Mouse (Mus musculus) neural tube, embryonic 15.5 days (tissue): ENCODE results near the gene Larp1b. TPM values are rescaled to one million over a fixed set of nuclear protein-coding genes. Genes with fewer than 3 reads are reported as not detected.
A peak's percentile ranks its signal among the peaks of the same experiment; 100 is the strongest.

Experiments used
- ATAC-seq: fragments of 200-750 bp; cut with Nextera tagmentation; 2 replicates; pipeline ENCODE4 v1.8.0; 2017; ENCODE audit warnings: mild to moderate bottlenecking, moderate TSS enrichment, moderate library complexity; ENCODE audit not compliant: low FRiP score
- H3K27ac ChIP-seq: fragments of 300-500 bp; sonication (generic); replicated peaks from 2 replicates; pipeline ENCODE4 v1.5.1; 2015; ENCODE audit warnings: mild to moderate bottlenecking, inconsistent platforms
- H3K27me3 ChIP-seq: fragments of 300-500 bp; sonication (generic); replicated peaks from 2 replicates; pipeline ENCODE4 v1.6.1; 2015; ENCODE audit warnings: inconsistent platforms
- H3K36me3 ChIP-seq: fragments of 300-500 bp; sonication (generic); 2 replicates; pipeline ENCODE4 v1.6.1; 2015; ENCODE audit warnings: inconsistent platforms
- H3K4me1 ChIP-seq: fragments of 300-500 bp; sonication (generic); 2 replicates; pipeline ENCODE4 v1.6.1; 2015; ENCODE audit warnings: inconsistent platforms
- H3K4me2 ChIP-seq: fragments of 300-500 bp; sonication (generic); 2 replicates; pipeline ENCODE4 v1.6.1; 2015; ENCODE audit warnings: inconsistent platforms, mild to moderate bottlenecking, moderate library complexity
- H3K4me3 ChIP-seq: fragments of 300-500 bp; sonication (generic); replicated peaks from 2 replicates; pipeline ENCODE4 v1.5.1; 2015; ENCODE audit warnings: mild to moderate bottlenecking, inconsistent platforms
- H3K9ac ChIP-seq: fragments of 300-500 bp; sonication (generic); replicated peaks from 2 replicates; pipeline ENCODE4 v1.6.1; 2015; ENCODE audit warnings: mild to moderate bottlenecking, inconsistent platforms
- H3K9me3 ChIP-seq: fragments of 300-500 bp; sonication (generic); replicated peaks from 2 replicates; pipeline ENCODE4 v1.6.1; 2016; ENCODE audit warnings: inconsistent platforms
- WGBS: fragments of 180-500 bp; shearing (Covaris S2); methylation state at CpG from one replicate; pipeline ENCODE4 v1.1.7; 2015; ENCODE audit warnings: mixed read lengths; 5-methylcytosine and 5-hydroxymethylcytosine counted together
- polyA plus RNA-seq: library from polyadenylated mRNA; unstranded; fragments of >200 nt; fragmentation: Nextera tagmentation; extraction: Ambion mirVana; gene quantifications from 2 replicates; pipeline ENCODE4 v1.2.1, GENCODE M21; 2015

Gene Larp1b
- polyA plus RNA-seq, 1 experiment from 2014 or later: 5.7 TPM

DNA sequence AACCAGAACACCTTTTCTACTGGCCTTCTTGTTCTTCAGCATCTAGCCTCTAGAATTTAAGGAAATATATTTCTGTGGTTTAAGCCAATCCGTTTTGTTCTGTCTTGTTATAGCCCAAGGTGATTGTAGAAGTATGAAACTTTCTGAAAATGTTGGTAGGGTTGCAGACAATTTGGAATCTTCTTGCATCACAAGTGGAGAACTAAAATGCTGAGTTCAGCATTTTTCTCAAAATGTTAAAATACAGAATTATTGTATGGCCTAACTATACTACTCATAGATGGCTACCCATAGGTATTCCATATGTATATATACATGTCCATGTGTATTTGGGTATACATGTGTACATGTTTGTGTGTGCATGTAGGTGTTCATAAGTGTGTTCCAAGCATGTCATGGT, 81.1 kb downstream of the Larp1b start:
- Histone ChIP-seq H3K4me3 (no peak overlapping the region), H3K27ac (no peak overlapping the region), H3K36me3 (no peaks in the 10 kb centered on the region), H3K9ac (no peak overlapping the region), H3K4me2 (no peak overlapping the region), H3K9me3 (no peaks in the 10 kb centered on the region), H3K27me3 (no peaks in the 10 kb centered on the region), H3K4me1 (no peaks in the 10 kb centered on the region)
- 92% methylated on average over 1 of the region's 1 CpGs for WGBS
- ATAC-seq: no peak

DNA sequence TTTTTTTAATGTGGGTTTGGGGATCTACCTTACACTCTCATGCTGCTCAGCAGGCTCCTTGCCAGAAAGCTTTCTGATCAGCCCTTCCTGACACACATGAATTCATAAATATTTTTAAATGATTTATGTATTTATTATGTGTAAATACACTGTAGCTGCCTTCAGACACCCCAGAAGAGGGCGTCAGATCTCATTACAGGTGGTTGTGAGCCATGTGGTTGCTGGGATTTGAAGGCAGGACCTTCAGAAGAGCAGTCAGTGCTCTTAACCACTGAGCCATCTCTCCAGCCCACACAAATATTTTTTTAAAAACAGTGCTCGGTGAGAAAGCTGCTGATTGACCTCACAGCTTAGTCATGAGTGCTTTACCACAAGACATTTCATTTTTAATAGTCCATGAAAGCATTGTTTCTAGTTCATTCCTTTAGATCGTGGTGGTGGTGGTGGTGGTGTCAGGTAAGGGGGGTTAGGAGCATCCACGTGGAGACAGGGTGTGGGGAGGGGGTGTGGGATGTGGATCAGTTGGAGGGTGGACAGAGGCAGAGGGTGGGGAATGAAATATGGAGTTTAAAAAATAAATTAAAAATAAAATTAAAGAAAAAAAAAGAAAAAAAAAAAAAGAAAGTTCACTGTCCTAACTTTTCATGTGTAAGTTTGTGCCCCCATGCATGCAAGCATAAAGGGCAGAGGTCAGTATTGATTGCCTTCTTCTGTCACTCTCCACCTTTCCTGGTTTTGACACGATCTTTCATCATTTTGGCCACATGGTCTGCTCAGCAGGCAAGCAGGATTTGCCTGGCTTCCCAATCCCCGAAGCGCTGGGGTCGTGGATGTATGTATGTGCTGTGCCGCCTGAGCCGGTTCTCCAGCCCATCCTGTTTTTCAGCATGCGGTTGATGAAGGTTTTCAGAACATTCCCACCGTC, 81.9 kb downstream of the Larp1b start:
- no peaks in the 10 kb centered on the region for H3K4me1 ChIP-seq
- WGBS: 84% methylated on average over 12 of the region's 12 CpGs
- H3K4me3 ChIP-seq: no peak overlapping the region

DNA sequence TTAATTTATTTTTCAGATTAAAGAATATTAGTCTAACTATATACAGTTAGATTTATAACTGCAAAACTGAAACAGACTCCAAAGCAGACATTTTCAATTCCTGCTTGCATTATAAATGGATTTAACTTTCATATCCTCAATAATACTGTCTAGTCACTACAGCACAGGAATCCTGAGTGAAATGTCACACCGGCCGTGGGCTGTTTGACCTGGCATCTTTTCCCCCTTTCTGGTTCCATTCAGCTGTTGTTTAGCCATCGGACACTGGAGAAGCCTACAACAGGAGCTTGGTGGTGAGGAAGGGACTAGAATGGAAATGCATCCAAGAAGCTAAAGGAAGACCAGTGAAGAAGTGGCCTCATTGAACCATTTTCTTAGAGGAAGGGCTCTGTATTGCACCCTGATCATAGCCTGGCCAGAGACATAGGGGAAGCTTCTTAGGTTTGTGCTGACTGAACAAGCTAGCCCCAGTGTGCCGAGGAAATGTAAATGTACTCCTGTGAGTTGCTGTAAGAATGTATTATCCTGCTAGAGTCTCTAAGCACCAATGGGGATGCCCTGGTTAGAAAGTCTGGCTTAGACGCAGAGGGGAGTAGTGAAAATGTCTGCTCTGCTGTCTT, 88.8 kb downstream of the Larp1b start:
- Histone ChIP-seq H3K27ac (no peak overlapping the region), H3K4me2 (no peak overlapping the region), H3K4me1 (no peaks in the 10 kb centered on the region), H3K9ac (no peak overlapping the region), H3K36me3 (no peaks in the 10 kb centered on the region), H3K4me3 (no peak overlapping the region), H3K27me3 (no peaks in the 10 kb centered on the region), H3K9me3 (no peaks in the 10 kb centered on the region)
- 62% methylated on average over 5 of the region's 5 CpGs for WGBS
- no peak for ATAC-seq

More for the DNA sequence above, 81.9 kb downstream of the Larp1b start:
- no peaks in the 10 kb centered on the region for H3K27me3 ChIP-seq
- no peak overlapping the region for H3K9ac ChIP-seq
- no peak overlapping the region for H3K27ac ChIP-seq
- H3K4me2 ChIP-seq: no peak overlapping the region
- no peak for ATAC-seq
- H3K9me3 ChIP-seq: no peaks in the 10 kb centered on the region
- no peaks in the 10 kb centered on the region for H3K36me3 ChIP-seq

DNA sequence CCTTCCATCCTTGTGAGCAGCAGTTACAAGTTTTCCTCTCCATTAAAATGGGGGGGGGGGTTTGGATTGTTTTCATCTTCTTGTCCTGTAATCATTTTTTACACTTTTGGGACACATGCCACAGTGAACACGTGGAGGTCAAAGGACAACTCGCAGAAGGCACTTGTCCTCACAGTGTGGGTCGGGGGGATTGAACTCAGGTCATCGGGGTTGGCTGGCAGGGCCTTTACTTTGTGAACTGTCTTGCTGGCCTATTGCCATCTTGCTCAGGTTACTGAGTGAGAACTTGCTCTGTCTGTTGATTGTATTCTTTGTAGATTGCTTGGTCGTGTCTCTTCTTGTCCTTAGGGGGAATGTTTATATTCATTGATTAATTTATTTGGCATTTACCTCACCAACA, 91.6 kb downstream of the Larp1b start:
- Histone ChIP-seq H3K9ac (no peak overlapping the region), H3K4me2 (no peak overlapping the region), H3K4me3 (no peak overlapping the region), H3K27ac (no peak overlapping the region), H3K9me3 (no peaks in the 10 kb centered on the region), H3K36me3 (no peaks in the 10 kb centered on the region), H3K27me3 (no peaks in the 10 kb centered on the region), H3K4me1 (no peaks in the 10 kb centered on the region)
- ATAC-seq: no peak
- 70% methylated on average over 5 of the region's 5 CpGs for WGBS

DNA sequence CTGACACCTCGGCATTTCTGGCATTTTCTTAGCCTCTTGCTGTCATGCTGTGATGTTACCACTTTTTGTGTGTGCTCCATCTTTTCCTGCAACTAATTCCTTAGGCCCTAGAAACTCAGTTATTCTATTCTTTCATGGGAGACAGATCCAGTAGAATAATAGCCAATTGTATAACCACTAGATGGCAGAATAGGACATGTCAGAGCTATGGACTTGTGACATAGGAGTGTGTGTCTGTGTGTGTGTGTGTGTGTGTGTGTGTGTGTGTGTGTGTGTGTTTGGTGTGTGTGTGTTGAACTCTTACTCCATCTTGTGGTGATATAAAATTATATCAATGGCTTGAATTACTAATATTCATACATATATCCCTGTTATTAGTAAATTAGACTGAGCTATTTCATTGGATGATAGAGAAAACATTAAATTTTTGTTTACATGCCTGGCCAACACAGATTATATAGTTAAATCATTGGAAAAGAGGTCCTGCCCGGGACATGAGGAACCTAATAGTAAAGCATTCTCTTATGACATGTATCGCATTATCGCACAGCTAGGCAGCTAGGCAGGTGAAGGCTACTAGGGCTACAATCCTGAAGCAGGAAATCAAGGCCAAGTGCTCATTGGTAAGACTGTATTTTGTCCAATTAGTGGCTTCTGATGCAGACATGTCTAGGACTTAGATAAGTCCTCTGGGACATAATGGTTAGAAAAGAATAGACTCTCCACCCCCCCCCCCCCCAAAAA, 92.7 kb downstream of the Larp1b start:
- Histone ChIP-seq H3K4me2 (no peak overlapping the region), H3K4me1 (no peaks in the 10 kb centered on the region), H3K4me3 (no peak overlapping the region), H3K27me3 (no peaks in the 10 kb centered on the region), H3K36me3 (no peaks in the 10 kb centered on the region), H3K9me3 (no peaks in the 10 kb centered on the region), H3K27ac (no peak overlapping the region), H3K9ac (no peak overlapping the region)
- 89% methylated on average over 4 of the region's 4 CpGs for WGBS
- ATAC-seq: peak; percentile 77; the same call in 1 of the 2 replicates

DNA sequence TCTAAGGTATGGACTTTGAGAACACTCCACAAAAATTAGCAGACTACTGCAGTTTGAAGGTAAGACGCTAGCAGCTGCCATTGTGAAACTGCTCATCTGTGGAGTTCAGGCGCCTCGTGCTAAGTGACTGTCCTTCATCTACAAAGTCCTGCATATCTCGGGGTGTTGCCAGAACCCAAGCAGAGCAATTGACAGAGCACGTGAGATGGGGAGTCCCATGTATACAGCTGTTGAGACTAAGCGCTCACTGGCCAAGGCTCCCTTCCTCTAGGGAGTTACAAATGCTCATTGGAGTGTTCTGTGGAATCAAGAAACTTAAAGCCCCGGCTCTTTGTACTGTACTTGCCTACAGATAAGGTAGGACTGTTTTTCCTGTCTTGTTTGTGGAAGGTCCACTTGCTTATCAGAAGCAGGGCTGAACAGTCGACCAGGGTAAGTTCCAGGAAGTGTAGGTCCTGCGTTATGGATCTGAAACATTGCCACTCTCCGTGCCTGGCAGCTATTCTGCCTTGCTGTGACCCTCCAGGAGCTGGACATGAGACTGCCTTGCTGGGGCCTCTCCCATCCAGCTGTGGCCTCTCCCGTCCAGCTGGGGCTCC, 94.2 kb downstream of the Larp1b start:
- Histone ChIP-seq H3K27me3 (no peaks in the 10 kb centered on the region), H3K9ac (no peak overlapping the region), H3K4me3 (no peak overlapping the region), H3K4me1 (no peaks in the 10 kb centered on the region), H3K4me2 (no peak overlapping the region), H3K9me3 (no peaks in the 10 kb centered on the region), H3K36me3 (no peaks in the 10 kb centered on the region), H3K27ac (no peak overlapping the region)
- 76% methylated on average over 11 of the region's 11 CpGs for WGBS
- no peak for ATAC-seq

DNA sequence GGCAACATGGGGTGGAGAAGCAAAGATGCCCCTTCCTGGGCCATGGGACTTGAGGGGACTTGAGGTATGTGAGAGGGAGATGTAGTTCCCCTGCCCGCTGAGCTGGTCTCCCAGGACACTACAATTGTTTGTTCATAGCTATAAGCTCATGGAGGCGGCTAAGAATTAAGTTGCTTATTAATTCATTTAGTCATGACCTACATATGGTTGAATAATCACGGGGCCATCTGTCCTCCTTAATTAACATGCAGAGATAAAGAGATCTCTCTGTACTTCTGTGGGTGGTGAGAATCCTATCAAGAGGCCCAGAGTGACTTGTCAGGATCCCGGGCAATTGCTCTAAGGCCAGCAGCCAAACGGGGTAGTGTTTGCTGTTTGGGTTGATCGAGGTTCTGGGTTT, 98.2 kb downstream of the Larp1b start:
- Histone ChIP-seq H3K27me3 (no peaks in the 10 kb centered on the region), H3K36me3 (no peaks in the 10 kb centered on the region), H3K9me3 (no peaks in the 10 kb centered on the region), H3K4me2 (no peak overlapping the region), H3K4me1 (no peaks in the 10 kb centered on the region), H3K27ac (no peak overlapping the region), H3K4me3 (no peak overlapping the region), H3K9ac (no peak overlapping the region)
- 87% methylated on average over 6 of the region's 6 CpGs for WGBS
- no peak for ATAC-seq

DNA sequence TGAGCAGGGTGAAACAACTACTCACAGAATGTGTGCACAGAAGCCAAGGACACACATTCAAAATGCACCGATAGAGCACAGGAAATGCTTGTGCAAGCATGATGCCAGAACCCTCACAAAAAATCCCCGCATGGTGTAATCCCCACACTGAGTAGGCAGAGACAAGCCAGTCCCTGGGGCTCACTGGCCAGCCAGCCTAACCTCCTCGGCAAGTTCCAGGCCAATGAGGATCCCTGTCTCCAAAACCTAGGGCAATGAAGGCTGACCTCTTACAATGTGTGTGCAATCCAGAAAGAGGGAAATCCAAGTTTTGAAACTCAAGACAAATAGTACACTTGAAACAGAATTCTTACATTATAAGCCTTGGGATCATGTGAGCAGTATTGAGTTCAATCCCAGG, 103.7 kb downstream of the Larp1b start:
- no peaks in the 10 kb centered on the region for H3K4me1 ChIP-seq
- no peaks in the 10 kb centered on the region for H3K9me3 ChIP-seq
- H3K27ac ChIP-seq: no peak overlapping the region
- H3K27me3 ChIP-seq: no peaks in the 10 kb centered on the region
- no peaks in the 10 kb centered on the region; the same call in 1 of the 2 replicates for H3K36me3 ChIP-seq
- H3K4me2 ChIP-seq: no peak overlapping the region
- no peak overlapping the region for H3K9ac ChIP-seq
- no peak for ATAC-seq
- 91% methylated on average over 3 of the region's 3 CpGs for WGBS
- no peak overlapping the region for H3K4me3 ChIP-seq

DNA sequence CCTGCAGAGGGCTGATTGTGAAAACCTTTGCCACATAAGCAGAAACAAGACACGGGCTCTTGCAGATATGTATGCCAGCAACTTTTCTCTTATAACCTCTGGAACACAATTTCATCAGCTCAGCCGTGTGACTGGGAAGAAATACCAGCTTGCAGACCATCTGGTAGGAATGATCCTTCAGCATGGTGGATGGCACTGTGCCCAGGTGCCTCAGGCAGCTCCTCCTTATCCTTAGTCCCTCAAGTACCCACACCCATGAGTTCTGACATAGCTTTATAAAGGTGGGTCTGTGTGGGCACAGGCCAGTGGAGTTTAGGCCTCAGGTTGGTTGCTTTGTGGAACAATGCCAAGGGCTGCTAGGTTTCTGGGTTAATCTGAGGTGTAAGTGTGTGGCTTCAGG, 108.8 kb downstream of the Larp1b start:
- no peak for ATAC-seq

DNA sequence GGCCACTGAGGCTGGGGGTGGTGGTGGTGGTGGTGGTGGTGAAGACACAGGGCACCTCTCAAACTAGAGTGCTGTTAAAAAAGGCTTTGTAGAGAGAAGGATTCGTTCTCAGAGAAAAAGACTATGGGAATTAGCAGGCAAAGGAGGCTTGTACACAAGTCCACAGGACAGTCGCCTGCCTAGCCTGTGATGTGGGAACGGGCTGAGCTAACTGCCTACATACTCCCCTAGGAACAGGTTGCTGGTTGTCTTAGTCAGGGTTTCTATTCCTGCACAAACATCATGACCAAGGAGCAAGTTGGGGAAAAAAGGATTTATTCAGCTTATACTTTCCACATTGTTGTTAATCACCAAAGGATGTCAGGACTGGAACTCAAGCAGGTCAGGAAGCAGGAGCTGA, 109.6 kb downstream of the Larp1b start:
- Histone ChIP-seq H3K9me3 (no peaks in the 10 kb centered on the region), H3K9ac (no peak overlapping the region), H3K27ac (no peak overlapping the region), H3K4me1 (no peaks in the 10 kb centered on the region), H3K36me3 (peaks cover 2% of the 10 kb centered on the region; the same call in 1 of the 2 replicates), H3K4me3 (no peak overlapping the region), H3K27me3 (no peaks in the 10 kb centered on the region), H3K4me2 (no peak overlapping the region)
- ATAC-seq: no peak
- 89% methylated on average over 3 of the region's 3 CpGs for WGBS

More for the DNA sequence above, 108.8 kb downstream of the Larp1b start:
- no peak overlapping the region for H3K4me3 ChIP-seq
- H3K9me3 ChIP-seq: no peaks in the 10 kb centered on the region
- H3K27me3 ChIP-seq: no peaks in the 10 kb centered on the region
- 63% methylated on average over 2 of the region's 2 CpGs for WGBS
- no peak overlapping the region for H3K9ac ChIP-seq
- no peaks in the 10 kb centered on the region; the same call in 1 of the 2 replicates for H3K36me3 ChIP-seq
- H3K4me1 ChIP-seq: no peaks in the 10 kb centered on the region
- no peak overlapping the region for H3K27ac ChIP-seq
- H3K4me2 ChIP-seq: no peak overlapping the region

DNA sequence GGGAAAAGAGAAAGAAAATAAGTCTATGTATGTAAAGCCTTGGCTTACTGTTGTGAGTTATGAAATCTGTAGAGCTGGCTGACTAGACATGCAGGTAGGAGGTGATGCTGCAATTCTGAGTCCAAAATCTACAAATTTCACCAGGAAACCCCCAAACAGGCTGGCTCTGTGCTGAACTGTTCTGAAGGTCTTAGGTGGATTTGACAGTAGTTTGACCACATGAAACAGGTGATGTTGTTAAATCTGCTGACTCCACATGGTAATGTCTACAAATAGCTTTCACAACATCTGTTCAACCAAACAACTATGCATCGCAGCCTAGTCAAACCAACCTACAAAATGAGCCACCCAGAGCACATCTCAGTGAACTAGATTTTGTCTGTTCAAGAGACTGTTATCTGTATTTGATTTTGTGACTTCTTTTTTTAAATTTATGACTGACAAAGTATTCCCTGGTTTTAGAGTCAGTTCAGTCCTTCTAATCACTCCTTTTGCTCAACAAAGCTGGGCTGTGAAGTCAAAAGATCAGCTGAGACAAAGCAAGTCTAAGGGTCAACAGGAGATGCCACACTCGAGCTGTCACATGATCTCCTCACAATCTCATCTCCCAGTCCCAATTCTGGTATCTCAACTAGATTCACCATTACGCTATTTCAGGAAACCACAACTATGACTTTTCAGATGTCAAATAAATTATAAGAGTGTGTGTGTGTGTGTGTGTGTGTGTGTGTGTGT, 112.4 kb downstream of the Larp1b start:
- H3K9ac ChIP-seq: no peak overlapping the region
- ATAC-seq: no peak
- no peaks in the 10 kb centered on the region for H3K9me3 ChIP-seq
- no peak overlapping the region for H3K27ac ChIP-seq
- no peaks in the 10 kb centered on the region for H3K27me3 ChIP-seq
- no peak overlapping the region for H3K4me3 ChIP-seq
- peaks cover 15% of the 10 kb centered on the region; the same call in 1 of the 2 replicates for H3K36me3 ChIP-seq
- no peak overlapping the region for H3K4me2 ChIP-seq
- 94% methylated on average over 3 of the region's 3 CpGs for WGBS
- no peaks in the 10 kb centered on the region for H3K4me1 ChIP-seq
